Mouse (Mus musculus) embryonic facial prominence, embryonic 12.5 days (tissue): ENCODE results near the gene Gm10563. TPM values are rescaled to one million over a fixed set of nuclear protein-coding genes. Genes with fewer than 3 reads are reported as not detected.

Experiments
- ATAC-seq: fragments of 200-750 bp; cut with Nextera tagmentation; 2 replicates; pipeline ENCODE4 v1.8.0; 2017; ENCODE audit not compliant: insufficient number of reproducible peaks, insufficient read depth, low FRiP score, low TSS enrichment
- H3K27ac ChIP-seq: fragments of 300-500 bp; sonication (generic); 2 replicates; pipeline ENCODE4 v1.5.1; 2016; ENCODE audit warnings: mild to moderate bottlenecking
- H3K27me3 ChIP-seq: fragments of 300-500 bp; sonication (generic); 2 replicates; pipeline ENCODE4 v1.6.1; 2016; ENCODE audit warnings: mild to moderate bottlenecking, moderate library complexity
- H3K36me3 ChIP-seq: fragments of 300-500 bp; sonication (generic); 2 replicates; pipeline ENCODE4 v1.6.1; 2016; ENCODE audit warnings: mild to moderate bottlenecking
- H3K4me1 ChIP-seq: fragments of 300-500 bp; sonication (generic); 2 replicates; pipeline ENCODE4 v1.6.1; 2016
- H3K4me2 ChIP-seq: fragments of 300-500 bp; sonication (generic); replicated peaks from 2 replicates; pipeline ENCODE4 v1.6.1; 2016; ENCODE audit warnings: mild to moderate bottlenecking, moderate library complexity
- H3K4me3 ChIP-seq: fragments of 300-500 bp; sonication (generic); 2 replicates; pipeline ENCODE4 v1.5.1; 2016; ENCODE audit warnings: mild to moderate bottlenecking
- H3K9ac ChIP-seq: fragments of 300-500 bp; sonication (generic); 2 replicates; pipeline ENCODE4 v1.6.1; 2016; ENCODE audit warnings: mild to moderate bottlenecking, moderate library complexity
- H3K9me3 ChIP-seq: fragments of 300-500 bp; sonication (generic); 2 replicates; pipeline ENCODE4 v1.6.1; 2016; ENCODE audit warnings: mild to moderate bottlenecking, moderate library complexity
- WGBS: fragments of 180-500 bp; shearing (Covaris S2); methylation state at CpG from one replicate; pipeline ENCODE4 v1.1.7; 2016; 5-methylcytosine and 5-hydroxymethylcytosine counted together
- polyA plus RNA-seq: library from polyadenylated mRNA; unstranded; fragments of >200 nt; fragmentation: Nextera tagmentation; extraction: Ambion mirVana; gene quantifications from 2 replicates; pipeline ENCODE4 v1.2.1, GENCODE M21; 2016

Gm10563 gene
- polyA plus RNA-seq, 1 experiment from 2014 or later: not detected

GRCm38 (mm10) chr4:155651553-155652269, 6.5 kb upstream of the Gm10563 start:
- peaks cover 55% of the 10 kb centered on the region for H3K36me3 ChIP-seq
- no peaks in the 10 kb centered on the region for H3K9me3 ChIP-seq

DNA sequence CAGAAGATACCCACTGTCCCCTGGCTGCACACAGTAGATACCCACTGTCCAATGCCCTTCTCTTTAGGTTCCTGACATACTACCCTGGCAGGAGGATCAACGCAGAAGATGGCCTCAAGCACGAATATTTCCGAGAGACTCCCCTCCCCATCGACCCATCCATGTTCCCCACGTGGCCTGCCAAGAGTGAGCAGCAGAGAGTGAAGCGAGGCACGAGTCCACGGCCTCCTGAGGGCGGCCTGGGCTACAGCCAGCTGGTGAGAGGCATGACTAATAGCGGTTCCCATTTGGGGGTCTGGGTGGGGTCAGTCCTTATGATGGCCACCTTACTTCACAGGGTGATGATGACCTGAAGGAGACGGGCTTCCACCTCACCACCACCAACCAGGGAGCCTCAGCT, 4.1 kb upstream of the Gm10563 start:
- Histone ChIP-seq H3K36me3 (peaks cover 58% of the 10 kb centered on the region), H3K4me2 (no peak overlapping the region), H3K27ac (no peak overlapping the region), H3K4me3 (0 out of 2 replicates have a peak overlapping the region, but pooled peaks have one; percentile 4), H3K9me3 (no peaks in the 10 kb centered on the region), H3K27me3 (peaks cover 38% of the 10 kb centered on the region), H3K9ac (no peak overlapping the region), H3K4me1 (peaks cover 22% of the 10 kb centered on the region)
- WGBS: 90% methylated on average over 11 of the region's 11 CpGs
- no peak for ATAC-seq

More at GRCm38 (mm10) chr4:155651553-155652269, 6.5 kb upstream of the Gm10563 start:
- WGBS: 63% methylated on average over 15 of the region's 15 CpGs
- no peak overlapping the region for H3K27ac ChIP-seq
- ATAC-seq: no peak
- H3K4me2 ChIP-seq: peak overlapping the region; percentile 91; the same call in 1 of the 2 replicates
- H3K4me3 ChIP-seq: no peak overlapping the region
- H3K4me1 ChIP-seq: peaks cover 32% of the 10 kb centered on the region
- peaks cover 60% of the 10 kb centered on the region for H3K27me3 ChIP-seq
- no peak overlapping the region for H3K9ac ChIP-seq

GRCm38 (mm10) chr4:155645721-155646120, 513 bp upstream of the Gm10563 start:
- Histone ChIP-seq H3K27me3 (peaks cover 2% of the 10 kb centered on the region; the same call in 1 of the 2 replicates), H3K9me3 (no peaks in the 10 kb centered on the region), H3K4me3 (no peak overlapping the region), H3K4me2 (no peak overlapping the region), H3K4me1 (no peaks in the 10 kb centered on the region), H3K36me3 (peaks cover 86% of the 10 kb centered on the region), H3K9ac (no peak overlapping the region), H3K27ac (no peak overlapping the region)
- ATAC-seq: no peak
- WGBS: 96% methylated on average over 5 of the region's 5 CpGs

DNA sequence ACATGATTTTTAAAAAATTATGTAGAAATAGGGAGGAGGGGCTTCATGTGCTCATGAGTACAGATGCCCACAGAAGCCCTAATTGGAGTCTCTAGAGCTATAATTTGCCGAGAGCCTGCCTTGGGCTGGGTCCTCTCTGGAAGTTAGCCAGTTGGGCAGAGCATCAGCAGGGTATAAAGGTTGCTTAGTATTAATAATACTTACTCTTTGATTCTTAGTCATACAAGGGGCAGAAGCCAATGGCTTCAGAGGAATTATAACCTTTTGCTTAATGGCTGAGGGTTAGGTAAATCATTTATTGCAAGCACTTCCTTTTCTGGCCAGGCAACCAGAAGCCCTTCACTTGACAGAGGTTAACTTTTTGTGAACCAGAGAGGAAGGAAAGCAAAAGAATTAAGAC, 1.7 kb downstream of the Gm10563 start:
- Histone ChIP-seq H3K9ac (no peak overlapping the region), H3K9me3 (no peaks in the 10 kb centered on the region), H3K4me1 (no peaks in the 10 kb centered on the region), H3K4me3 (no peak overlapping the region), H3K27me3 (no peaks in the 10 kb centered on the region), H3K27ac (no peak overlapping the region), H3K4me2 (no peak overlapping the region), H3K36me3 (peaks cover 82% of the 10 kb centered on the region)
- ATAC-seq: no peak
- WGBS: 91% methylated on average over 1 of the region's 1 CpGs

- Histone ChIP-seq H3K9ac (no peak overlapping the region), H3K36me3 (peaks cover 84% of the 10 kb centered on the region), H3K27ac (no peak overlapping the region), H3K4me1 (no peaks in the 10 kb centered on the region), H3K4me3 (no peak overlapping the region), H3K9me3 (no peaks in the 10 kb centered on the region), H3K27me3 (no peaks in the 10 kb centered on the region), H3K4me2 (no peak overlapping the region)
- ATAC-seq: no peak
Measured at GRCm38 (mm10) chr4:155635766-155636499, 9.3 kb downstream of the Gm10563 start.

DNA sequence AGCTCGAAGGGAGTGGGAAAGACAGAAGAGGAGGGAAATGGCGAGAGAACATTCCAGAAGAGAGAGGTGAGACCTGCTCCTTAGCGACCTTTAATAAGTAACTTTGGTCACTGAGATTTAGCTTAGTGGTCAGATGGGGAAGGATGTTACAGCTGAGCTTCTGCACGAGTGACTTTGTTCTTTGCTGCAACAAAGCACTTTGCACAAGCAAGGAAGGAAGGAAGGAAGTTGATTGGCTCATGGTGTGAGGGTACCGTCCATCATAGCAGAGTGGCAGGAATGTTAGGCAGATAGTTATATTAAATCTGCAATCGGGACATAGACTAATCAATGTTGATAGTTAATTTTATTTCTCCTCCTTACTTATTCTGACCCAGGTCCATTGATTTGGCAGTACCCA, 14.9 kb downstream of the Gm10563 start:
- Histone ChIP-seq H3K4me2 (no peak overlapping the region), H3K9me3 (no peaks in the 10 kb centered on the region), H3K9ac (no peak overlapping the region), H3K27ac (no peak overlapping the region), H3K36me3 (peaks cover 63% of the 10 kb centered on the region), H3K4me3 (no peak overlapping the region), H3K4me1 (no peaks in the 10 kb centered on the region), H3K27me3 (no peaks in the 10 kb centered on the region)
- WGBS: 89% methylated on average over 6 of the region's 6 CpGs
- no peak for ATAC-seq

- Histone ChIP-seq H3K9ac (peak within 1 kb of the TSS; percentile 81), H3K4me1 (0 out of 2 replicates have a peak, but pooled peaks cover 4% of the 10 kb centered on the region), H3K36me3 (peaks cover 32% of the 10 kb centered on the region), H3K4me3 (peak within 1 kb of the TSS; percentile 95), H3K27ac (peak within 1 kb of the TSS; percentile 67), H3K27me3 (no peaks in the 10 kb centered on the region), H3K9me3 (no peaks in the 10 kb centered on the region), H3K4me2 (peak within 1 kb of the TSS; percentile 78)
- peak; percentile 100 for ATAC-seq
- whole genome bisulfite sequencing: under 1% methylated on average over 84 of the region's 84 CpGs
Measured at GRCm38 (mm10) chr4:155624338-155625291, 20.6 kb downstream of the Gm10563 start, which contains the start of gene Cdk11b. Cdk11b (plus strand) TSS chr4:155624854.

GRCm38 (mm10) chr4:155618321-155618720, 26.9 kb downstream of the Gm10563 start:
- ATAC-seq: no peak
- H3K36me3 ChIP-seq: peaks cover 70% of the 10 kb centered on the region
- H3K4me2 ChIP-seq: no peak overlapping the region
- H3K4me1 ChIP-seq: no peaks in the 10 kb centered on the region
- no peak overlapping the region for H3K9ac ChIP-seq
- H3K4me3 ChIP-seq: no peak overlapping the region
- H3K27ac ChIP-seq: no peak overlapping the region
- 93% methylated on average over 5 of the region's 5 CpGs for WGBS
- H3K9me3 ChIP-seq: no peaks in the 10 kb centered on the region
- no peaks in the 10 kb centered on the region for H3K27me3 ChIP-seq

DNA sequence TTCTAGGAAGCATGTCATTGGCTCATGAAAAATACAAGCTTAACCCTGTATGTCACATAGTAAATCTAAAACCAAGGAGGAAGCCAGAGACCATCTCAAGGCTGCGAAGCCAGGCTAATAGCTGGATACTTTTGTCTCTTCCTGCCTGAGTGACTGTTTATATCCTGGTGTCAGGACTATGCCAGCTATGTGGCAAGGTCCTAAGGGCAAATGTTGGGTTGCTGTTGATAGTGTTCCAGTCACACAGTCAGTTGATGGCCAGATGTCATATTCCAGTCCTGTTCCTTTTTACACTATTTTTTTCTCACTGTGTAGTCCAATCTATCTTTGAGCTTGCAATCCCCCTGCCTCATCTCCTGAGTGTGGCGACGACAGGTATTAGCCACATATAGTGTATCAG, 31.9 kb downstream of the Gm10563 start:
- no peak overlapping the region for H3K27ac ChIP-seq
- 95% methylated on average over 3 of the region's 3 CpGs for WGBS
- H3K4me1 ChIP-seq: no peaks in the 10 kb centered on the region
- no peak overlapping the region for H3K4me3 ChIP-seq
- no peaks in the 10 kb centered on the region for H3K27me3 ChIP-seq
- no peak overlapping the region for H3K9ac ChIP-seq
- H3K9me3 ChIP-seq: no peaks in the 10 kb centered on the region
- peaks cover 78% of the 10 kb centered on the region for H3K36me3 ChIP-seq
- no peak overlapping the region for H3K4me2 ChIP-seq
- no peak for ATAC-seq

GRCm38 (mm10) chr4:155611860-155612259, 33.3 kb downstream of the Gm10563 start:
- Histone ChIP-seq H3K4me2 (no peak overlapping the region), H3K4me1 (no peaks in the 10 kb centered on the region), H3K9ac (no peak overlapping the region), H3K27ac (no peak overlapping the region), H3K36me3 (peaks cover 64% of the 10 kb centered on the region), H3K9me3 (no peaks in the 10 kb centered on the region), H3K4me3 (no peak overlapping the region), H3K27me3 (no peaks in the 10 kb centered on the region)
- no peak for ATAC-seq
- 90% methylated on average over 3 of the region's 3 CpGs for whole genome bisulfite sequencing

DNA sequence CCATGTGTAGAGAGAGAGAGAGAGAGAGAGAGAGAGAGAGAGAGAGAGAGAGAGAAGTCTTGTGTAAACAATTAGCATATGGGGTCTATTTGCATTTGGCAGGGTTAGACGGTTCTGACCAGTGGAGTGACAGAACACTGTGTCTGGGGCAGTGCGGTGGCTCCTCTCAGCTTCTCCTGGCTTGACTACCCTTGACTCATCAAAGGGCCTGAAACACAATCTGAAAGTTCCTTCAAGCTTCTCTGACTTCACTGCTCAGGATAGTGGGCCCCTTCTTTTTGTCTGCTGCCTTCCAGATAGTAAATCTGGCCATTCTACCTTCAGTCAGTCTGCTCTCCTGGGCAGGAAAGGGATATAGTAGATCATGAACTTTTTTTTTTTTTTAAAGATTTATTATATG, 38.4 kb downstream of the Gm10563 start:
- no peak for ATAC-seq
- Histone ChIP-seq H3K4me2 (no peak overlapping the region), H3K4me1 (peaks cover 9% of the 10 kb centered on the region), H3K9ac (no peak overlapping the region), H3K27me3 (no peaks in the 10 kb centered on the region), H3K36me3 (peaks cover 36% of the 10 kb centered on the region), H3K4me3 (no peak overlapping the region), H3K9me3 (no peaks in the 10 kb centered on the region), H3K27ac (no peak overlapping the region)
- 80% methylated on average over 2 of the region's 2 CpGs for WGBS
